Mouse (Mus musculus): Measurements from ENCODE around the gene Mtus2. TPM values are rescaled to one million over a fixed set of nuclear protein-coding genes. Genes with fewer than 3 reads are reported as not detected.
"Not testable (repeated sequence)": the region's sequence is repeated elsewhere in the genome, so short reads cannot be mapped to it uniquely, and the experiment has no call there.

Gene Mtus2
- total RNA-seq, 2 experiments from 2014 or later = 38.4 to 42.0 TPM

DNA sequence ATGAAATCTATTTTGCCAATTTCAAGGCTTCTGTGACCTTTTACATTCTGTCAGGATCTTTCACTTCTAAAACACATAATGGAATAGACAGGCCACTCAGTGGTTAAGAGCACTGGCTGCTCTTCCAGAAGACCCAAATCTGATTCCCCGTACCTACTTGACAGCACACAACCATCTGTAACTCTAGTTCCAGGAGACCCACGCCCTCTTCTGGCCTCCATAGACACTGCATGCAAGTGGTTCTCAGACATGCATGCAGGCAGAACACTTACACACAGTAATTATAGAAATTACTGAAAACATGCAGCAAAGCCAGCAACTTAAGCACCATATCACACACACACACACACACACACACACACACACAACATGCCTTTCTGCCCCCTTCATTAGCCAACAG lies 355.3 kb downstream of the Mtus2 start:
- no peak overlapping the region for H3K27ac ChIP-seq
- DNase-seq (ENCODE audit: extremely low spot score in 1 of 2, low spot score in 2 of 2) = no peak
- H3K4me3 ChIP-seq = no peak overlapping the region
- peak; percentile 32 for TF ChIP-seq CTCF (IDR thresholded peaks at IDR 0.05)
- intact Hi-C loops (cut with DNase I) = no loop called here

DNA sequence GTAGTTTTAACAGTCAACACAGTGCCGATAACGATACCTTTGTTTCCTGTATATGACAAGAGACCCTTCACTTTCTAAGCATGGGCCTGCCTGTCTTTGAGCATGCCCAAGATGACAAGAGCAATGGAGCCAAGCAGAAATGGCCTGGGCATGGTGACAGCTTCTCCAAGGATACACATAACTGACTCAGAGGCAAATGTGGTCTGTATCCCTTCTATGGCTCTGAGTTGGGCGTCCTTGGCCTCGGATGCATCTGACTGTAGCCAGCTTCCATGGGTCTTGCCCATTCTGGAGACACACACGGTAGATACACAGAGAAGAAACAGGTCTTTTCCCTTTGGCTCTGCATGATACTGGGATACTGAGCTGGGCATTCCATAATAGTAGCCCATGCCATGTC lies 357.8 kb downstream of the Mtus2 start:
- Histone ChIP-seq H3K27ac (no peak overlapping the region), H3K4me3 (no peak overlapping the region)
- DNase-seq (ENCODE audit: extremely low spot score in 1 of 2, low spot score in 2 of 2) = no peak
- intact Hi-C loops (cut with DNase I) = no loop called here
- TF ChIP-seq CTCF (IDR thresholded peaks at IDR 0.05) = no peak

GRCm38 (mm10) chr5:148325317-148325885 lies 368.3 kb downstream of the Mtus2 start:
- Histone ChIP-seq H3K27ac (no peak overlapping the region), H3K4me3 (no peak overlapping the region)
- intact Hi-C loops (cut with DNase I) = loop anchor here (1.0 kb wide), 1 partner anchor 126 kb away; no protein-coding TSS in a partner anchor
- DNase-seq (ENCODE audit: extremely low spot score in 1 of 2, low spot score in 2 of 2) = peak in 1 of 2 experiments; percentile 59
- TF ChIP-seq CTCF (IDR thresholded peaks at IDR 0.05) = peak; percentile 87

- DNase-seq (ENCODE audit: extremely low spot score in 1 of 2, low spot score in 2 of 2); H3K27ac ChIP-seq; intact Hi-C loops (cut with DNase I); H3K4me3 ChIP-seq: not testable (repeated sequence)
Measured at GRCm38 (mm10) chr5:148326295-148326694, 369.2 kb downstream of the Mtus2 start.

DNA sequence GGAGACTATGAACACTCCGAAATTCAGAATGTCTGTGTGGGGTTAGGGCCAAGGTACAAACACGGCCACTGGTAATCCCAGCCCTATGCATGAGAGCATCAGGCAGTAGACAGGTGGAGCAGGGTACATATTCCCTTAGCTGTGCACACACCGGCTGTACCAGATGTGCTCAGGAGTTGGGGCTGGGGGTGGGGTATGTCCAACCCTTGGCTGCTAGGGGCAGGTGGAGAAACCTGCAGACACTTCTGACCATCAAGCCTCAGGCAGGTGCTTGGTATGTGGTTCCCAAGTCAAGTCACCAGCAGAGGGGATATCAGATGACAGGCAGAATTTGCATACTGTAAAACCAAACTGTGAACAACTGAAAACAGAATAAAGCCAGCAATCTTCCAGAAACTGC lies 371.9 kb downstream of the Mtus2 start:
- H3K27ac ChIP-seq = no peak overlapping the region
- DNase-seq (ENCODE audit: extremely low spot score in 1 of 2, low spot score in 2 of 2) = no peak
- TF ChIP-seq CTCF (IDR thresholded peaks at IDR 0.05) = no peak
- H3K4me3 ChIP-seq = no peak overlapping the region
- intact Hi-C loops (cut with DNase I) = no loop called here

DNA sequence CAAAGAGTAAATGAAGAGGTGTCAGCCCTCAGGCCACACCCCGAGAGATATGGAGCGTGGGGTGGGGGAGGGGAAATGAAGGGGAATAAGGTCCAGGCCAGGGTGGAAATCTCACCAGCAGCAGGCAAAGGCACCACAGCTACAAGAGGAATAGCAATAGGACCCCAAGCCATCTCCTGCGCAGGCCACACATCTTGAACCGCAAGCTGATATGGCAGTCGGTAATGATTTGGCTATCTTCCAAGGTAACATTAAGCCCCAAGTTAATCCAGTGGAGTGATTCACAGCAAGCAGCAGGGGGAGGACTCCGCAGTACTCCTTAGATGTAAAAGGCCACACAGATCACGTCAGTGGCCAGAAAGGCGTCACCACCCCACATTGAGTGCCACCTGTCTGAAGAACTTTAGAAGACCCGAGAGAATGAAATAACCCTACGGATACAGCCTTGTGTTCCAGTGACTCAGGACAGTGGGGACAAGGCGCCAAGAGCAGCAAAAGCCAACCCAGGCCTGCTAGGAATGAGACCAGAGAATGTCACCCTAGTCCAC lies 374.2 kb downstream of the Mtus2 start:
- intact Hi-C loops (cut with DNase I) = loop anchor here (5.0 kb wide), 1 partner anchor 221 kb away; the partner anchor contains the start of gene Ubl3

GRCm38 (mm10) chr5:148331926-148332621 lies 375.0 kb downstream of the Mtus2 start:
- intact Hi-C loops (cut with DNase I) = loop anchor here (2.0 to 5.0 kb wide), 2 partner anchors 220 to 463 kb away; partner anchors contain the start of gene Ubl3
- DNase-seq (ENCODE audit: extremely low spot score in 1 of 2, low spot score in 2 of 2) = no peak
- Histone ChIP-seq H3K4me3 (no peak overlapping the region), H3K27ac (no peak overlapping the region)
- TF ChIP-seq CTCF (IDR thresholded peaks at IDR 0.05) = no peak

More for the DNA sequence above, 374.2 kb downstream of the Mtus2 start:
- TF ChIP-seq CTCF (IDR thresholded peaks at IDR 0.05) = no peak
- no peak for DNase-seq (ENCODE audit: extremely low spot score in 1 of 2, low spot score in 2 of 2)
- no peak overlapping the region for H3K27ac ChIP-seq
- H3K4me3 ChIP-seq = no peak overlapping the region

DNA sequence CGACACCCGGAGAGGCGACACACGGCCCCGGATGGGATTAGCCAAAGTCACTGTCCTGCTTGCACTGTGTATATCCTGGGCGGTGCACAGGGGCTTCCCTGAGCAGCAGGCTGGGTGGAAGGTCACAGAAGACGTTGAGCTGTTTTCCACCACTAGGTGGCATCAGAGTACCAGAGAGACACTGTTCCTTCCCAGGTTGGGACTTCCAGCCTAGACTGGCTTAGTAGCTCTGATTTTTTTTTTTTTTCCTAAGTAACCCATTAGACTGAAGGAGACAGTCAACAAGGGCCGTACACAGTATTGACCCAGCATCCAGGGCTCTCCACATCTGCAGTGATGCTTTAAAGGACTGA lies 375.5 kb downstream of the Mtus2 start:
- H3K4me3 ChIP-seq = no peak overlapping the region
- intact Hi-C loops (cut with DNase I) = loop anchor here (2.0 to 5.0 kb wide), 2 partner anchors 220 to 462 kb away; partner anchors contain the start of gene Ubl3
- DNase-seq (ENCODE audit: extremely low spot score in 1 of 2, low spot score in 2 of 2) = peak; percentile 52 to 62
- no peak overlapping the region for H3K27ac ChIP-seq
- peak; percentile 92 for TF ChIP-seq CTCF (IDR thresholded peaks at IDR 0.05)

- intact Hi-C loops (cut with DNase I) = no loop called here
Measured at GRCm38 (mm10) chr5:148339126-148339525, 382.0 kb downstream of the Mtus2 start.

DNA sequence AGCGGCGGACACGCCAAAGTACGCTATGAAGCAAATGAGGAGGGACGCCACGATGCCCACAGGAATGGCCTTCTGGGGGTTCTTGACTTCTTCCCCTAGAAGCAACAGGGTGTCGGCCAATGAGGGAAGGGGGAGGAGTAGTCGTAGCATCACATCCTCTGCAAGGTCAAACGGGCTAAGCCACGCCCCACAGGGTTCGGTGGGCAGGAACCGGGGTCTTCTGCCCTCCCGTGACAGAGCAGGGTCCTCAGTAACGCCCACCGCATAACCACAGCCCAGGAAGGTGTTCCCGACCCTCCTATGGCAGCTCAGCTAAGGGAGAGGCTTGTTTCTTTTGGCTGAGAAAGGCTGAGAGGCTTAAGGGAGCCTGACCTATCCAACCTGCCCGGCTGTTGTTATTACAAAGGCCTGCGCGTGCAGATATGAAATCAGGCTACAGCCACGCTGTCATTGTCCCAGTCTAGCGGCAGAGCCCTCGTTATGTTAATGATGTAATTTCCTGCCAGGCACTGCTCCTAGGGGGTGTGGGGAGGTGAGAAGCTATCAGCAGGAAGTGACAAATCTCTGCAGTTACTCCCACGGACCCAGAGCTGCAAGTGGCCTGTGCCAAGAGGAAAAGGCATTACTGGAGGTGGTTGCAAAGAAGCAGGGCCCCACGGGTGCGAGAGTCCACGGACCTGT lies 385.1 kb downstream of the Mtus2 start:
- peak overlapping the region; percentile 13; the same call in 1 of the 2 replicates for H3K27ac ChIP-seq
- intact Hi-C loops (cut with DNase I) = loop anchor here (1.0 kb wide), 1 partner anchor 157 kb away; no protein-coding TSS in a partner anchor
- H3K4me3 ChIP-seq = no peak overlapping the region
- peak; percentile 32 to 33 for DNase-seq (ENCODE audit: extremely low spot score in 1 of 2, low spot score in 2 of 2)
- TF ChIP-seq CTCF (IDR thresholded peaks at IDR 0.05) = no peak

More at GRCm38 (mm10) chr5:148339126-148339525, 382.0 kb downstream of the Mtus2 start:
- Histone ChIP-seq H3K27ac (no peak overlapping the region), H3K4me3 (no peak overlapping the region)
- DNase-seq (ENCODE audit: extremely low spot score in 1 of 2, low spot score in 2 of 2) = no peak
- TF ChIP-seq CTCF (IDR thresholded peaks at IDR 0.05) = no peak

- Histone ChIP-seq H3K27ac (no peak overlapping the region), H3K4me3 (no peak overlapping the region)
- no peak for TF ChIP-seq CTCF (IDR thresholded peaks at IDR 0.05)
- no peak for DNase-seq (ENCODE audit: extremely low spot score in 1 of 2, low spot score in 2 of 2)
- intact Hi-C loops (cut with DNase I) = no loop called here
Measured at GRCm38 (mm10) chr5:148344374-148344773, 387.3 kb downstream of the Mtus2 start.

GRCm38 (mm10) chr5:148346543-148346942 lies 389.4 kb downstream of the Mtus2 start:
- Histone ChIP-seq H3K4me3 (no peak overlapping the region), H3K27ac (no peak overlapping the region)
- no peak for DNase-seq (ENCODE audit: extremely low spot score in 1 of 2, low spot score in 2 of 2)
- TF ChIP-seq CTCF (IDR thresholded peaks at IDR 0.05) = peak; percentile 29
- intact Hi-C loops (cut with DNase I) = no loop called here
